Mouse (Mus musculus): Measurements from ENCODE around the gene Ntf5. TPM values are rescaled to one million over a fixed set of nuclear protein-coding genes. Genes with fewer than 3 reads are reported as not detected.

Gene Ntf5
- polyA plus RNA-seq, 1 experiment from 2014 or later = not detected

GRCm38 (mm10) chr7:45466283-45467089, 53.0 kb downstream of the Ntf5 start, which contains the start of gene Bax:
Bax (minus strand) TSS chr7:45466898.
- no peaks in the 10 kb centered on the region for H3K27me3 ChIP-seq (replicated peaks)
- peak within 1 kb of the TSS; percentile 96 for H3K4me2 ChIP-seq
- H3K36me3 ChIP-seq = peaks cover 30% of the 10 kb centered on the region
- peak within 1 kb of the TSS; percentile 80 for H3K27ac ChIP-seq (replicated peaks)
- H3K4me3 ChIP-seq (replicated peaks) = peak within 1 kb of the TSS; percentile 79
- no peaks in the 10 kb centered on the region for H3K9me3 ChIP-seq (replicated peaks)
- under 1% methylated on average over 57 of the region's 58 CpGs for WGBS
- peak within 1 kb of the TSS; percentile 89 for H3K9ac ChIP-seq (replicated peaks)
- H3K4me1 ChIP-seq = peaks cover 40% of the 10 kb centered on the region
- peak; percentile 86 for ATAC-seq (ENCODE audit: low FRiP score)

Small RNA genes within 50 kb of the gene (microRNA-seq; reads per million reads assigned to microRNA genes)
- not detected for gene Gm22133

Other genes starting within 250 kb of the Ntf5 start
- gene Slc17a7, start 249.7 kb upstream of the Ntf5 start, polyA plus RNA-seq (2015; fragmentation: Nextera tagmentation; extraction: Ambion mirVana) = 0.37 and 0.55 TPM in 2 replicates
- gene Gfy, start 234.1 kb upstream of the Ntf5 start, polyA plus RNA-seq (2015; fragmentation: Nextera tagmentation; extraction: Ambion mirVana) = not detected in 2 replicates
- not detected in 2 replicates for gene Pth2, start 232.7 kb upstream of the Ntf5 start, polyA plus RNA-seq (2015; fragmentation: Nextera tagmentation; extraction: Ambion mirVana)
- 0.36 and 0.60 TPM in 2 replicates for gene Ccdc155, start 208.8 kb upstream of the Ntf5 start, polyA plus RNA-seq (2015; fragmentation: Nextera tagmentation; extraction: Ambion mirVana)
- 15.6 and 17.7 TPM in 2 replicates for gene Dkkl1, start 201.5 kb upstream of the Ntf5 start, polyA plus RNA-seq (2015; fragmentation: Nextera tagmentation; extraction: Ambion mirVana)
- 28.9 and 44.5 TPM in 2 replicates for gene Tead2, start 197.9 kb upstream of the Ntf5 start, polyA plus RNA-seq (2015; fragmentation: Nextera tagmentation; extraction: Ambion mirVana)
- 1.7 and 12.4 TPM in 2 replicates for gene Cd37, start 174.6 kb upstream of the Ntf5 start, polyA plus RNA-seq (2015; fragmentation: Nextera tagmentation; extraction: Ambion mirVana)
- gene Slc6a16, start 172.6 kb upstream of the Ntf5 start, polyA plus RNA-seq (2015; fragmentation: Nextera tagmentation; extraction: Ambion mirVana) = 0.67 and 0.78 TPM in 2 replicates
- gene Slc6a21, start 136.2 kb upstream of the Ntf5 start, polyA plus RNA-seq (2015; fragmentation: Nextera tagmentation; extraction: Ambion mirVana) = not detected in 2 replicates
- gene Trpm4, start 79.9 kb upstream of the Ntf5 start, polyA plus RNA-seq (2015; fragmentation: Nextera tagmentation; extraction: Ambion mirVana) = 9.4 and 12.0 TPM in 2 replicates
- 0.75 and 0.79 TPM in 2 replicates for gene Hrc, start 78.4 kb upstream of the Ntf5 start, polyA plus RNA-seq (2015; fragmentation: Nextera tagmentation; extraction: Ambion mirVana)
- gene Ppfia3, start 46.7 kb upstream of the Ntf5 start, polyA plus RNA-seq (2015; fragmentation: Nextera tagmentation; extraction: Ambion mirVana) = 27.3 and 29.5 TPM in 2 replicates
- gene Lin7b, start 43.1 kb upstream of the Ntf5 start, polyA plus RNA-seq (2015; fragmentation: Nextera tagmentation; extraction: Ambion mirVana) = 48.2 and 58.3 TPM in 2 replicates
- gene Snrnp70, start 18.0 kb upstream of the Ntf5 start, polyA plus RNA-seq (2015; fragmentation: Nextera tagmentation; extraction: Ambion mirVana) = 166 and 190 TPM in 2 replicates
- gene Kcna7, start 8.0 kb upstream of the Ntf5 start, polyA plus RNA-seq (2015; fragmentation: Nextera tagmentation; extraction: Ambion mirVana) = 0.08 and 0.09 TPM in 2 replicates
- gene Lhb, start 7.1 kb downstream of the Ntf5 start, polyA plus RNA-seq (2015; fragmentation: Nextera tagmentation; extraction: Ambion mirVana) = 0.24 TPM in 1 of 2 replicates, not detected in the other
- 21.7 and 24.0 TPM in 2 replicates for gene Gys1, start 21.1 kb downstream of the Ntf5 start, polyA plus RNA-seq (2015; fragmentation: Nextera tagmentation; extraction: Ambion mirVana)
- gene Ruvbl2, start 24.4 kb downstream of the Ntf5 start, polyA plus RNA-seq (2015; fragmentation: Nextera tagmentation; extraction: Ambion mirVana) = 92.7 and 114 TPM in 2 replicates
- gene Ftl1, start 46.2 kb downstream of the Ntf5 start, polyA plus RNA-seq (2015; fragmentation: Nextera tagmentation; extraction: Ambion mirVana) = 4,883 and 5,335 TPM in 2 replicates
- 224 and 236 TPM in 2 replicates for gene Bax, start 53.2 kb downstream of the Ntf5 start, polyA plus RNA-seq (2015; fragmentation: Nextera tagmentation; extraction: Ambion mirVana)
- gene Tulp2, start 68.2 kb downstream of the Ntf5 start, polyA plus RNA-seq (2015; fragmentation: Nextera tagmentation; extraction: Ambion mirVana) = 0.15 and 0.59 TPM in 2 replicates
- gene Gm45808, start 73.1 kb downstream of the Ntf5 start, polyA plus RNA-seq (2015; fragmentation: Nextera tagmentation; extraction: Ambion mirVana) = not detected in 2 replicates
- 4.2 and 4.8 TPM in 2 replicates for gene Dhdh, start 75.1 kb downstream of the Ntf5 start, polyA plus RNA-seq (2015; fragmentation: Nextera tagmentation; extraction: Ambion mirVana)
- 140 and 158 TPM in 2 replicates for gene Nucb1, start 96.7 kb downstream of the Ntf5 start, polyA plus RNA-seq (2015; fragmentation: Nextera tagmentation; extraction: Ambion mirVana)
- gene Ppp1r15a, start 112.6 kb downstream of the Ntf5 start, polyA plus RNA-seq (2015; fragmentation: Nextera tagmentation; extraction: Ambion mirVana) = 17.8 and 18.4 TPM in 2 replicates
- gene Plekha4, start 112.6 kb downstream of the Ntf5 start, polyA plus RNA-seq (2015; fragmentation: Nextera tagmentation; extraction: Ambion mirVana) = 4.3 and 4.7 TPM in 2 replicates
- 0.93 TPM in 1 of 2 replicates, not detected in the other for gene Hsd17b14, start 141.2 kb downstream of the Ntf5 start, polyA plus RNA-seq (2015; fragmentation: Nextera tagmentation; extraction: Ambion mirVana)
- gene Bcat2, start 156.5 kb downstream of the Ntf5 start, polyA plus RNA-seq (2015; fragmentation: Nextera tagmentation; extraction: Ambion mirVana) = 25.4 and 31.9 TPM in 2 replicates
- gene Fgf21, start 201.8 kb downstream of the Ntf5 start, polyA plus RNA-seq (2015; fragmentation: Nextera tagmentation; extraction: Ambion mirVana) = 0.17 and 2.3 TPM in 2 replicates
- gene Fut1, start 203.6 kb downstream of the Ntf5 start, polyA plus RNA-seq (2015; fragmentation: Nextera tagmentation; extraction: Ambion mirVana) = 0.69 TPM in 1 of 2 replicates, not detected in the other
- gene Izumo1, start 208.1 kb downstream of the Ntf5 start, polyA plus RNA-seq (2015; fragmentation: Nextera tagmentation; extraction: Ambion mirVana) = 0.14 TPM in 1 of 2 replicates, not detected in the other
- 15.4 and 17.6 TPM in 2 replicates for gene Rasip1, start 213.8 kb downstream of the Ntf5 start, polyA plus RNA-seq (2015; fragmentation: Nextera tagmentation; extraction: Ambion mirVana)
- 4.5 and 5.6 TPM in 2 replicates for gene Mamstr, start 226.3 kb downstream of the Ntf5 start, polyA plus RNA-seq (2015; fragmentation: Nextera tagmentation; extraction: Ambion mirVana)